Mouse (Mus musculus) midbrain, embryonic 10.5 days (tissue): ENCODE results near the gene Fam160b1. TPM values are rescaled to one million over a fixed set of nuclear protein-coding genes. Genes with fewer than 3 reads are reported as not detected.

ENCODE experiments used
- DNase-seq: peaks from one replicate; pipeline ENCODE4 v3.0.0-alpha.2; 2017; ENCODE audit warnings: low spot score
- H3K27ac ChIP-seq: fragments of 300-500 bp; sonication (generic); replicated peaks from 2 replicates; pipeline ENCODE4 v1.5.1; 2016; ENCODE audit warnings: mild to moderate bottlenecking
- H3K27me3 ChIP-seq: fragments of 300-500 bp; sonication (generic); 2 replicates; pipeline ENCODE4 v1.6.1; 2016; ENCODE audit warnings: low read depth, mild to moderate bottlenecking; ENCODE audit not compliant: poor library complexity, severe bottlenecking
- H3K36me3 ChIP-seq: fragments of 300-500 bp; sonication (generic); 2 replicates; pipeline ENCODE4 v1.6.1; 2016; ENCODE audit warnings: mild to moderate bottlenecking, moderate library complexity
- H3K4me1 ChIP-seq: fragments of 300-500 bp; sonication (generic); 2 replicates; pipeline ENCODE4 v1.6.1; 2016
- H3K4me3 ChIP-seq: fragments of 300-500 bp; sonication (generic); 2 replicates; pipeline ENCODE4 v1.5.1; 2016; ENCODE audit warnings: mild to moderate bottlenecking, moderate library complexity
- H3K9me3 ChIP-seq: fragments of 300-500 bp; sonication (generic); replicated peaks from 2 replicates; pipeline ENCODE4 v1.6.1; 2016; ENCODE audit warnings: mild to moderate bottlenecking
- WGBS: fragments of 180-500 bp; shearing (Covaris S2); methylation state at CpG from one replicate; pipeline ENCODE4 v1.1.7; 2016; 5-methylcytosine and 5-hydroxymethylcytosine counted together
- polyA plus RNA-seq: library from polyadenylated mRNA; unstranded; fragments of >200 nt; fragmentation: Nextera tagmentation; extraction: Ambion mirVana; gene quantifications from 2 replicates; pipeline ENCODE4 v1.2.1, GENCODE M21; 2016

The Fam160b1 gene
- polyA plus RNA-seq, result 10.2 and 11.0 TPM in 2 replicates

GRCm38 (mm10) chr19:57360341-57361130 lies at the start of gene Fam160b1:
TSS of gene Fam160b1 (plus strand) at chr19:57360680.
- peak within 1 kb of the TSS; percentile 93 for H3K4me3 ChIP-seq
- no peaks in the 10 kb centered on the region for H3K9me3 ChIP-seq
- peak; percentile 97 for DNase-seq
- H3K36me3 ChIP-seq, result 0 out of 2 replicates have a peak, but pooled peaks cover 5% of the 10 kb centered on the region
- H3K27me3 ChIP-seq, result no peaks in the 10 kb centered on the region
- peaks cover 65% of the 10 kb centered on the region for H3K4me1 ChIP-seq
- peak within 1 kb of the TSS; percentile 99 for H3K27ac ChIP-seq
- WGBS, result 3% methylated on average over 68 of the region's 70 CpGs

- no peak for DNase-seq
- Histone ChIP-seq H3K27me3 (peaks cover 60% of the 10 kb centered on the region), H3K27ac (no peak overlapping the region), H3K4me3 (no peak overlapping the region), H3K9me3 (no peaks in the 10 kb centered on the region), H3K4me1 (peaks cover 12% of the 10 kb centered on the region), H3K36me3 (no peaks in the 10 kb centered on the region)
- 85% methylated on average over 10 of the region's 10 CpGs for WGBS
Observed at GRCm38 (mm10) chr19:57313226-57313625, 47.3 kb upstream of the Fam160b1 start.

GRCm38 (mm10) chr19:57313891-57314345 lies 46.6 kb upstream of the Fam160b1 start:
- peak overlapping the region; percentile 69 for H3K4me3 ChIP-seq
- 80% methylated on average over 3 of the region's 3 CpGs for WGBS
- DNase-seq, result no peak
- peaks cover 12% of the 10 kb centered on the region for H3K4me1 ChIP-seq
- H3K36me3 ChIP-seq, result no peaks in the 10 kb centered on the region
- H3K27me3 ChIP-seq, result peaks cover 60% of the 10 kb centered on the region
- H3K27ac ChIP-seq, result no peak overlapping the region
- no peaks in the 10 kb centered on the region for H3K9me3 ChIP-seq

GRCm38 (mm10) chr19:57314346-57315012 lies 46.0 kb upstream of the Fam160b1 start, which contains the start of gene Ablim1:
TSS of gene Ablim1 (minus strand) at chr19:57314919.
- DNase-seq, result peak; percentile 37
- WGBS, result 4% methylated on average over 35 of the region's 52 CpGs
- Histone ChIP-seq H3K4me3 (peak within 1 kb of the TSS; percentile 69), H3K4me1 (peaks cover 12% of the 10 kb centered on the region), H3K27ac (peak within 1 kb of the TSS; percentile 67), H3K9me3 (no peaks in the 10 kb centered on the region), H3K36me3 (no peaks in the 10 kb centered on the region), H3K27me3 (peaks cover 60% of the 10 kb centered on the region)

GRCm38 (mm10) chr19:57315013-57315565 lies 45.4 kb upstream of the Fam160b1 start:
- peaks cover 12% of the 10 kb centered on the region for H3K4me1 ChIP-seq
- peak overlapping the region; percentile 67 for H3K27ac ChIP-seq
- no peak for DNase-seq
- WGBS, result 46% methylated on average over 11 of the region's 11 CpGs
- H3K27me3 ChIP-seq, result peaks cover 60% of the 10 kb centered on the region
- H3K4me3 ChIP-seq, result peak overlapping the region; percentile 69
- H3K9me3 ChIP-seq, result no peaks in the 10 kb centered on the region
- H3K36me3 ChIP-seq, result no peaks in the 10 kb centered on the region

- peaks cover 52% of the 10 kb centered on the region for H3K27me3 ChIP-seq
- no peak for DNase-seq
Observed at GRCm38 (mm10) chr19:57316597-57316996, 43.9 kb upstream of the Fam160b1 start.

GRCm38 (mm10) chr19:57320656-57321382 lies 39.7 kb upstream of the Fam160b1 start:
- Histone ChIP-seq H3K4me1 (no peaks in the 10 kb centered on the region), H3K27me3 (peaks cover 17% of the 10 kb centered on the region), H3K36me3 (no peaks in the 10 kb centered on the region), H3K4me3 (no peak overlapping the region), H3K9me3 (no peaks in the 10 kb centered on the region), H3K27ac (no peak overlapping the region)
- WGBS, result 80% methylated on average over 9 of the region's 9 CpGs
- DNase-seq, result no peak

More at GRCm38 (mm10) chr19:57316597-57316996, 43.9 kb upstream of the Fam160b1 start:
- 91% methylated on average over 3 of the region's 3 CpGs for WGBS
- Histone ChIP-seq H3K4me3 (no peak overlapping the region), H3K4me1 (peaks cover 12% of the 10 kb centered on the region), H3K9me3 (no peaks in the 10 kb centered on the region), H3K27ac (no peak overlapping the region), H3K36me3 (no peaks in the 10 kb centered on the region)

- no peak for DNase-seq
Observed at GRCm38 (mm10) chr19:57321839-57322238, 38.6 kb upstream of the Fam160b1 start.

GRCm38 (mm10) chr19:57322491-57322890 lies 38.0 kb upstream of the Fam160b1 start:
- H3K4me3 ChIP-seq, result no peak overlapping the region
- 77% methylated on average over 4 of the region's 4 CpGs for WGBS
- DNase-seq, result no peak
- H3K9me3 ChIP-seq, result no peaks in the 10 kb centered on the region
- H3K36me3 ChIP-seq, result no peaks in the 10 kb centered on the region
- no peak overlapping the region for H3K27ac ChIP-seq
- peaks cover 6% of the 10 kb centered on the region; the same call in 1 of the 2 replicates for H3K27me3 ChIP-seq
- 0 out of 2 replicates have a peak, but pooled peaks cover 3% of the 10 kb centered on the region for H3K4me1 ChIP-seq

More at GRCm38 (mm10) chr19:57321839-57322238, 38.6 kb upstream of the Fam160b1 start:
- no peaks in the 10 kb centered on the region for H3K36me3 ChIP-seq
- H3K4me1 ChIP-seq, result 0 out of 2 replicates have a peak, but pooled peaks cover 3% of the 10 kb centered on the region
- H3K27ac ChIP-seq, result no peak overlapping the region
- H3K4me3 ChIP-seq, result no peak overlapping the region
- WGBS, result 86% methylated on average over 3 of the region's 3 CpGs
- peaks cover 7% of the 10 kb centered on the region for H3K27me3 ChIP-seq
- no peaks in the 10 kb centered on the region for H3K9me3 ChIP-seq

GRCm38 (mm10) chr19:57323087-57323486 lies 37.4 kb upstream of the Fam160b1 start:
- peaks cover 6% of the 10 kb centered on the region; the same call in 1 of the 2 replicates for H3K27me3 ChIP-seq
- H3K4me3 ChIP-seq, result no peak overlapping the region
- WGBS, result 83% methylated on average over 8 of the region's 8 CpGs
- H3K4me1 ChIP-seq, result 0 out of 2 replicates have a peak, but pooled peaks cover 3% of the 10 kb centered on the region
- H3K9me3 ChIP-seq, result no peaks in the 10 kb centered on the region
- H3K36me3 ChIP-seq, result no peaks in the 10 kb centered on the region
- DNase-seq, result no peak
- H3K27ac ChIP-seq, result no peak overlapping the region

- Histone ChIP-seq H3K4me3 (no peak overlapping the region), H3K9me3 (no peaks in the 10 kb centered on the region), H3K36me3 (no peaks in the 10 kb centered on the region), H3K27me3 (peaks cover 6% of the 10 kb centered on the region; the same call in 1 of the 2 replicates), H3K4me1 (0 out of 2 replicates have a peak, but pooled peaks cover 3% of the 10 kb centered on the region), H3K27ac (no peak overlapping the region)
- DNase-seq, result peak; percentile 43
- 32% methylated on average over 7 of the region's 7 CpGs for WGBS
Observed at GRCm38 (mm10) chr19:57325748-57326300, 34.7 kb upstream of the Fam160b1 start.
